Mouse (Mus musculus): ENCODE results near the gene Rflna.

Rflna gene

DNA sequence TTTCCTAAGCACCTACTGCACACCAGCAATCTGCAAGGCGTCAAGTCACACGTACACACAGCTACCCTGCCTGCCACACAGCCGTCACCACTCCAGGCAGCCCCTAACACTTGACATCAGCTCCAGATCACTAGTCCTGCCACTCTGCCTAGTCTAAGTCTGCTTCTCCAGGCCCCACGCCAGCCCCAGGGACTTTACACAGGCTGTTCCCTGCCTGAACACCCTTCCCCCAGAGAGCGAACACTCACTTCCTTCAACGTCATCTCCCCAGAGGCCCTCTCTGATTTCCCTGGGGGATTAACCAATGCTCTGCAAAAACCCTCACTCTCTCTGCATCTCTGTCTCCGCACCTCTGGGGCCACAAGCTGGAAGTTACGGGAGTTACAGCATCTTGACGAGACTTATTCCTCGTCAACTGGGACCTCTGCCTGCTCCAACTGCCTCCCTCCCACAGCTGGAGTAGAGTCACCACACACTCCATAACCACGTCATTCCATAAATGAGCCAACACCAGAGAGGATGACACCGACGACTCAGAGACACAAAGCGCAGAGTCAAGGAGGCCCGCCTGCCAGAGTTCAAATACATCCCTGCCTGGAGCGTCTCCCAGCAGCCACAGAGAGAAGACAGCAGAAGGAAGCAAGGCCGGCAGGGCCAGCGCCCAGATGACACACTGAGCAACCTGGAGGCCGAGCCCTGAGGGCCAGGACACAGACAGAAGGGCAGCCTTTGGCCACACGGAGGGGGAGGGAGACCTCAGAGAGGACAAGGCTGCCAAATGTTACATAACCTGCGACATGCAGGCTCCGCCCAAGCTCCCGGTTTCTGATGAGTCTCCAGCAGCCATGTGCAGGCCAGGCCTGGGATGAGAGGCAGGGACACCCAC, 49.8 kb downstream of the Rflna start:
- DNase-seq (ENCODE audit: low spot score): peak; percentile 88

DNA sequence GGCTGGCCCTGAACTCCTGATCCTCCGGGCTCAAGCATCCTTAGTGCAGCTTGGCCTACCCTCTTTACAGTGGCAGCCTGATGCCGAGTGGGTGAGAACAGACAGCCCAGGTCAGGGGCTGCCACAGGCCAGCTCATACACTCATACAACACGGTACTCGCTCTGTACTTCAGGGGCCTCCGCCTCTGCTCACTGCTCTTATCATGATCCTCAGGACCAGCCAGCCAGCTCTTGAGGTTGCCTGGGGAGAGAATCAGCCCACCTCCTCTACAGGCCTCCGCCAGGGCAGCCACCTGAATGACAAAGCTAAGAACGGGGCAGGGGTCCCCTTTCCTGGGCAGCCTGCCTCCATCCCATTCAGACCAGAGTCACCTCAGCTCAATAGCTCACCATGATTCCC, 50.6 kb downstream of the Rflna start:
- no peak for DNase-seq (ENCODE audit: low spot score)

DNA sequence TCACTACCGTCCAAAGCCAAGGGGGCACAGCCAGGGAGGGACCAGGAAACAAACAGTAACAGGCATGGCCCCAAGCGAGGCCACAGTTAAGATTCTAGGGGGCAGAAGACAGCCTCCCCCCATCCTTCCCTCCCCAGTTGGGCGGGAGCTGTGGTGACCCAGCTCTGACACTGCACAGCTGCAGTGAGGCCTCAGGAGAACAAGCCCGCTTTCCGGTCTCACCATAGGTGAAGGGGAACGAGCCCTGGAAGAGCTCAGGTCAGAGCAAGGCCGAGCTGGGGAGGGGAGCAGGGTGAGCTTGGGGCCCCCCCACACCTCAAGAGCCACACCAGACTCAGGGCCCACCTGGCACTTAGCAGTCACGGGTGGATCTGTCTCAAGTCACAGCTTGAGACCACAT, 52.9 kb downstream of the Rflna start:
- no peak for DNase-seq (ENCODE audit: low spot score)

DNA sequence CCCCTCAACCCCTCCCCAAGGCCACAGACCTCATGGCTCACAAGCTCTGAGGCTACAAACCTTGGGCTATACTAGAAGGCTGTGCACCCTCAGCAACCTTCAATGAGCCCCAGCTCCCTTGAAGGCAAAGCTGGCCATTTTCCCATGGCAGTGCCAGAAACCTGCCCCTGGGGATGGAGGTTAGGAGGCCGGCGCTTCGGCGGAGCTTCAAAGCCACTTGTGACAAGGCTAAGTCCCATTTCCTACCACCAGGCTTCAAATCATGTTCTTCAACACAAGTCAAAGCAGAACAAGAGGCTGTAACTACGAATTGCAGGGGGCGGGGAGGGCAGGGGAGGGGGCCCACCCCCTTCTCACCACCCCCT, 53.3 kb downstream of the Rflna start:
- no peak for DNase-seq (ENCODE audit: low spot score)

DNA sequence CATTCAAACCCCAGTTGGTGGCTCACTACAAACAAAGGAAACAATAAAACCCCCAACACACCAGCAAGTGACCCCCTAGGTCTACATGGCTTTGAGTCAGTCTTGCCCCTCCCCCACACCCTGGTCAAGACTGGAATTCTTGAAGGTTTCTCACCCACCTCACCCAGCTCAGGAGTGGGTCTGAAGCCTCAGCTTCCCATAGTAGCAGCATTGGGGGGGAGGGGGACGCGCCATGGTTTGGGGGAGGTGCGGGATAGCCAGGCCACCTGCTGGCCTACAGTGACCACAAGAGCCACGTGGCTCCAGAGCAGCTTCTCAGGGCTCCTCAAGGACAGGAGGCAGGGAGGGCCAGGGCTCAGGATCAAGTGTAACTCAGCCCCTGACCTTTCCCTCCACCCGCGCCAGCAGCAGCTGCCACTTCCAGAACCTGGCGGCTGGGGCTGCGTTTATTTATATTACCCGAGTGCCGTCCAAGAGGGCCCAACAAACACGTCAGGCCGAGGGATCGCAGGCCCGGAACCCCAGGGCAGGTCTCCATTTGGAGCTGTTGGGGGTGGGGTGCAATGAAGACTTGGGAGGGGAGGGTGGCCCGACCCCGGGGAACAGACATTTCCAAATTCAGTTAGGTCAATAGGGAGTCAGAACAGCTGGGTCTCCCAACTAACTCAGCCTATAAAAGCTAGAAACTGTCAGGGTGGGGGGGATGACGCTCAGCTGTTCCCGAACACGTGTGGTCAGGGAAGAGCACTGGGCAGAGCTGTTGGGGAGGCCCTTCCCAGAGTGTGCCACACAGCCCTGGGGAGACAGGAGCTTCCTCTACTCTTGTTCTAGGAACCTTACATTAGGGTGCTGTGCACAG, 53.9 kb downstream of the Rflna start:
- peak; percentile 84 for DNase-seq (ENCODE audit: low spot score)

DNA sequence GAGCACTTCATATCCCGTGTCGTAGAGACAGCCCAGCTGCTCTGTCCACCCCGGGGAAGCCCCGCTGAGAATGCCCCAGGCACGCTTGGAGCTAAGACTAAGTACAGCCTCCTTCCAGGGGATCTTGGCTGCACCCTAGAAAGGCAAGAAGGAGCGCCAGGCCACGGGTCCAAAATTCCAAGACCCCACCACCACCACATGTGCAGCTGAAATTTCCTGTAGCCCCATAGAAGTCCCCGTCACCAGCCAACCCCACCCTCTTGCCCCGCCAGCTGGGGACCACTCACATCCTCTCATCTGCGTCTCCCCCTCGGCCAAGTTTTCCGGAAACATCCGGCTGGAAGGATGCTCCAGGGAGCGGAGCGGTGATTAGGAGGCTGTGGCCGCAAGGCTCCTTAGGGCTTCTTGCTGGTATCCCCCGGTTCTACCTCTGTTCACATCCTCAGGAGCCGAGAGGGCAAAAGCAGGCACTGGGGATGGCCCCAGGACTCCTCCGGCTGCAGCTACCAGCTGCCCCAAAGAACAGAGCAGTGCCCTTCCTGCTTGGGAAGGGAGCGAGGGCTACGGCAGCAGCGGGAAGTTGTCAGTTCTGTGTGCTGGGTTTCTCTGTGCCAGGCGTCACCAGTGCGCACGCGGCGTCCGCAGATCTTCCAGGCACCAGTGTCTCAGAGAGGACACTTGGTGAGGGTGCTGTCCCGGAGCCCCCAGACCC, 54.7 kb downstream of the Rflna start:
- no peak for DNase-seq (ENCODE audit: low spot score)

DNA sequence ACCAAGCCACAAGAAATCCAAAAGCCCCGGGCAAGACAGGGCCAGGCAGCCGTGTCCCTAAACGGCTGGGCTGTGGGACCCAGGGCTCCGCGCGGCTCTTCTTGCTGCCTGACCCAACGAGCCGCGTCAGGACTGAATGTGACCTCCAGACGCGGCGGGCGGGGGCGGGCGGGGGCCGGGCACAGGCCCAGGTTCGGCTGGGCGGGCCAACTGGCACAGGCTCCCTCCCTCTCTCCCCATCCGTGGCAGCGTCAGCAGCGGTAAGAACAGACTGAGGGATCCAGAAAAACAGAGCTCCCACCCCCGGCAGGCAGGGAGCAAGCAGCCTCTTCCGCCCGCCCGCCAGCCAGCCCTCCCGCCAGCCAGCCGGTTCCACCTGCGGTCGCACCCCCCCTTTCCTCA, 55.2 kb downstream of the Rflna start:
- peak; percentile 82 for DNase-seq (ENCODE audit: low spot score)

Measured in lung, postnatal 25 days (tissue).